Mouse (Mus musculus): ENCODE results near the gene Cabp4.

DNA sequence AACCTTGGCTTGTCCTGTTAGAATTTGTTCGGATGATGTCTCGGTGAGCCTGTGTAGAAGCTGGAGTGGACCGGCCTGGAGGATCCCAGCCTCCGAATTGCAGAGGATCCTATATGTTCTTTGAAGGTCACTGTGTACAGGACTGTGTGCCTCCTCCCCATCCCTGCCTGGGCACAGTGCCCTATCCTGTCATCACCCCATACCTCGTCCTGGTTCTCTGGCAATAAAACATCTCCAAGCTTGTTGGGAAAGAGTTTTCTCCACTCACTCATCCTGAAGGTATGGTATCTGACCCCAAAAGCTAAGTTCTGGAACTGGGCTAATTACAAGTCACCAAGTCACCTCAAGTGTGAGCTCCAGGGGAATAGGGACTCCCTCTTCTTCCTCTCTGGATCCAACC, 56.7 kb downstream of the Cabp4 start:
- TF ChIP-seq GATA1 (IDR thresholded peaks at IDR 0.05; ENCODE audit: borderline replicate concordance, low read length) (no peak), FLI1 (IDR thresholded peaks at IDR 0.05; ENCODE audit: low read length) (no peak)
